In genomic region chr1:131155456-131155855, GRCm38 (mm10) we compare ENCODE assay signal across 9 mouse cellular contexts. TPM values are rescaled to one million over a fixed set of nuclear protein-coding genes. Genes with fewer than 3 reads are reported as not detected.
DNase-seq lines count a peak whose midpoint lies in the region; ATAC-seq and TF ChIP-seq lines count a peak whose summit lies in the region.
"Had no signal": no experiment of that assay in that cellular context is flagged by ENCODE, and none has a peak within 500 bp of the region (broad histone marks: within the 10 kb centered on the region; RNA-seq: fewer than 3 reads in every experiment).

No protein-coding gene starts in this region.

- H3K9ac ChIP-seq in kidney, postnatal 0 days (ENCODE audit: low read depth, low read length) = no peak overlapping the region
- no peak overlapping the region for H3K9ac ChIP-seq in kidney, embryonic 15.5 days
- H3K9ac ChIP-seq: heart, embryonic 13.5 days had no signal

- peaks cover 12% of the 10 kb centered on the region; the same call in 1 of the 2 replicates for H3K36me3 ChIP-seq in kidney, postnatal 0 days (ENCODE audit: insufficient read depth, low read length)
- peaks cover 23% of the 10 kb centered on the region for H3K36me3 ChIP-seq in kidney, embryonic 15.5 days

- H3K4me1 ChIP-seq in kidney, postnatal 0 days (replicated peaks; ENCODE audit: insufficient read depth, low read length) = no peaks in the 10 kb centered on the region; the same call in 1 of the 2 replicates
- H3K4me1 ChIP-seq in kidney, embryonic 15.5 days = peaks cover 16% of the 10 kb centered on the region

- H3K27me3 ChIP-seq in kidney, postnatal 0 days (ENCODE audit: insufficient read depth, low read length) = no peaks in the 10 kb centered on the region
- H3K27me3 ChIP-seq in kidney, embryonic 15.5 days = peaks cover 2% of the 10 kb centered on the region; the same call in 1 of the 2 replicates
- H3K27me3 ChIP-seq: heart, embryonic 13.5 days had no signal

- no peaks in the 10 kb centered on the region for H3K9me3 ChIP-seq in kidney, postnatal 0 days (replicated peaks; ENCODE audit: low read length)
- H3K9me3 ChIP-seq in kidney, embryonic 15.5 days (replicated peaks) = no peaks in the 10 kb centered on the region
- H3K9me3 ChIP-seq: heart, embryonic 13.5 days had no signal

- H3K27ac ChIP-seq in kidney, postnatal 0 days = no peak overlapping the region
- no peak overlapping the region for H3K27ac ChIP-seq in kidney, embryonic 15.5 days
- H3K27ac ChIP-seq: heart, embryonic 13.5 days had no signal

- no peak for ATAC-seq in kidney, postnatal 0 days (replicated peaks; ENCODE audit: low FRiP score, low read depth)
- no peak for ATAC-seq in kidney, embryonic 15.5 days (replicated peaks; ENCODE audit: low FRiP score)

- H3K4me3 ChIP-seq in kidney, postnatal 0 days (replicated peaks; ENCODE audit: low read depth, low read length) = no peak overlapping the region
- H3K4me3 ChIP-seq in kidney, embryonic 15.5 days (replicated peaks) = no peak overlapping the region
- H3K4me3 ChIP-seq: heart, embryonic 13.5 days; myocyte had no signal

- peak; percentile 90 for TF ChIP-seq CTCF in kidney, postnatal 0 days (IDR thresholded peaks at IDR 0.05; ENCODE audit: low read depth)

- H3K4me2 ChIP-seq in kidney, postnatal 0 days (ENCODE audit: low read length) = no peak overlapping the region
- no peak overlapping the region for H3K4me2 ChIP-seq in kidney, embryonic 15.5 days
- H3K4me2 ChIP-seq: heart, embryonic 13.5 days had no signal

- peak; percentile 49 for DNase-seq in kidney, postnatal 0 days (ENCODE audit: low spot score)
- peak; percentile 63 for DNase-seq in CD4-positive helper T cell, adult 2 months (ENCODE audit: low read depth, low spot score)
- peak; percentile 62 for DNase-seq in ES-CJ7 (ENCODE audit: low read depth, low spot score)
- peak; percentile 50 for DNase-seq in embryo, embryonic 11 days
- peak; percentile 58 for DNase-seq in lung, postnatal 14 days
- peak; percentile 55 for DNase-seq in thymus, postnatal 25 days

- WGBS in kidney, postnatal 0 days = 66% methylated on average over 2 of the region's 2 CpGs
- 58% methylated on average over 2 of the region's 2 CpGs for WGBS in kidney, embryonic 15.5 days

RNA-seq across cellular contexts. Expression of gene Eif2d, which starts 2.5 kb away (rescaled TPM):
- polyA plus RNA-seq in kidney, postnatal 0 days (2015; fragmentation: Nextera tagmentation; extraction: Ambion mirVana) = 49.1 and 53.0 TPM in 2 replicates
- polyA plus RNA-seq in kidney, embryonic 15.5 days (2015; fragmentation: Nextera tagmentation; extraction: Ambion mirVana) = 61.4 and 68.2 TPM in 2 replicates

RNA-seq across cellular contexts. Expression of gene Dyrk3, which starts 17.3 kb away (rescaled TPM):
- polyA plus RNA-seq in kidney, postnatal 0 days (2015; fragmentation: Nextera tagmentation; extraction: Ambion mirVana) = 5.2 and 5.8 TPM in 2 replicates
- 5.2 and 6.8 TPM in 2 replicates for polyA plus RNA-seq in kidney, embryonic 15.5 days (2015; fragmentation: Nextera tagmentation; extraction: Ambion mirVana)

RNA-seq across cellular contexts. Expression of gene Mapkapk2, which starts 57.8 kb away (rescaled TPM):
- 50.1 and 55.9 TPM in 2 replicates for polyA plus RNA-seq in kidney, postnatal 0 days (2015; fragmentation: Nextera tagmentation; extraction: Ambion mirVana)
- polyA plus RNA-seq in kidney, embryonic 15.5 days (2015; fragmentation: Nextera tagmentation; extraction: Ambion mirVana) = 44.7 and 49.3 TPM in 2 replicates
